Mouse (Mus musculus) lung, adult 2 months (tissue): ENCODE results near the gene Sema6b. TPM values are rescaled to one million over a fixed set of nuclear protein-coding genes. Genes with fewer than 3 reads are reported as not detected.
A peak's percentile ranks its signal among the peaks of the same experiment; 100 is the strongest.

Source experiments
- DNase-seq: peaks from one replicate; pipeline ENCODE4 v3.0.0; 2022
- H3K4me1 ChIP-seq: fragments of 200-500 bp; 2 replicates; pipeline ENCODE4 v1.6.1; 2011; ENCODE audit warnings: low read length; ENCODE audit not compliant: control insufficient read depth, insufficient read depth
- H3K4me3 ChIP-seq: fragments of 200-500 bp; replicated peaks from 2 replicates; pipeline ENCODE3; 2011; ENCODE audit warnings: low read depth, mild to moderate bottlenecking, control low read depth, low read length; ENCODE audit errors: extremely low read depth
- CTCF ChIP-seq: fragments of 200-500 bp; IDR thresholded peaks from 2 replicates; pipeline ENCODE4 v1.5.1; 2011; ENCODE audit warnings: mild to moderate bottlenecking, low read length, control low read depth; ENCODE audit not compliant: insufficient read depth
- POLR2A ChIP-seq: fragments of 200-500 bp; IDR thresholded peaks from 2 replicates; pipeline ENCODE4 v1.6.1; 2011; ENCODE audit warnings: low read depth, mild to moderate bottlenecking, control low read depth, low read length, borderline replicate concordance; ENCODE audit errors: extremely low read depth
- WGBS: fragments of 180-500 bp; shearing (Covaris S2); methylation state at CpG from one replicate; pipeline ENCODE4 v1.1.7; 2018; 5-methylcytosine and 5-hydroxymethylcytosine counted together
- polyA plus RNA-seq: library from polyadenylated mRNA; depleted of rRNA; stranded (reverse); fragments of >200 nt; gene quantifications from 2 replicates; pipeline ENCODE4 v1.2.3, GENCODE M21; 2012

The Sema6b gene
- polyA plus RNA-seq, 1 experiment = 12.5 TPM

- DNase-seq = no peak
- TF ChIP-seq CTCF (no peak), POLR2A (no peak)
- H3K4me1 ChIP-seq = 0 out of 2 replicates have a peak, but pooled peaks cover 2% of the 10 kb centered on the region
- no peak overlapping the region for H3K4me3 ChIP-seq
- 94% methylated on average over 12 of the region's 12 CpGs for WGBS
Measured at GRCm38 (mm10) chr17:56123161-56123560, 17.0 kb downstream of the Sema6b start.

- peak; percentile 34 for DNase-seq
- 25% methylated on average over 2 of the region's 2 CpGs for WGBS
- TF ChIP-seq POLR2A (peak; percentile 30; the same call in 1 of the 2 replicates), CTCF (no peak)
- peak within 1 kb of the TSS; percentile 33 for H3K4me3 ChIP-seq
- H3K4me1 ChIP-seq = 0 out of 2 replicates have a peak, but pooled peaks cover 2% of the 10 kb centered on the region
Measured at GRCm38 (mm10) chr17:56121826-56122225, 18.3 kb downstream of the Sema6b start, which contains the start of gene Lrg1. Lrg1 (minus strand) TSS chr17:56122001.

GRCm38 (mm10) chr17:56119981-56120880 is 19.9 kb downstream of the Sema6b start:
- Histone ChIP-seq H3K4me3 (peak overlapping the region; percentile 43), H3K4me1 (0 out of 2 replicates have a peak, but pooled peaks cover 2% of the 10 kb centered on the region)
- TF ChIP-seq CTCF = no peak
- TF ChIP-seq POLR2A = no peak
- 3% methylated on average over 66 of the region's 66 CpGs for WGBS
- peak; percentile 66 for DNase-seq

- WGBS = 32% methylated on average over 12 of the region's 12 CpGs
- DNase-seq = no peak
- TF ChIP-seq CTCF (no peak), POLR2A (no peak)
Measured at GRCm38 (mm10) chr17:56119431-56119830, 20.7 kb downstream of the Sema6b start.

GRCm38 (mm10) chr17:56117251-56117710 is 22.9 kb downstream of the Sema6b start, which contains the start of gene Plin5:
Plin5 (minus strand) TSS chr17:56117596.
- peak; percentile 36 for DNase-seq
- Histone ChIP-seq H3K4me3 (no peak within 1 kb of the TSS), H3K4me1 (0 out of 2 replicates have a peak, but pooled peaks cover 2% of the 10 kb centered on the region)
- 2% methylated on average over 27 of the region's 27 CpGs for WGBS
- no peak for TF ChIP-seq CTCF
- TF ChIP-seq POLR2A = no peak

More at GRCm38 (mm10) chr17:56119431-56119830, 20.7 kb downstream of the Sema6b start:
- peak overlapping the region; percentile 4 for H3K4me3 ChIP-seq
- H3K4me1 ChIP-seq = 0 out of 2 replicates have a peak, but pooled peaks cover 2% of the 10 kb centered on the region

- WGBS = 68% methylated on average over 10 of the region's 10 CpGs
- TF ChIP-seq POLR2A (no peak), CTCF (no peak)
- H3K4me3 ChIP-seq = no peak overlapping the region
- 0 out of 2 replicates have a peak, but pooled peaks cover 2% of the 10 kb centered on the region for H3K4me1 ChIP-seq
- no peak for DNase-seq
Measured at GRCm38 (mm10) chr17:56116193-56116592, 23.9 kb downstream of the Sema6b start.

- Histone ChIP-seq H3K4me3 (no peak overlapping the region), H3K4me1 (no peaks in the 10 kb centered on the region)
- TF ChIP-seq CTCF (no peak), POLR2A (no peak)
- 72% methylated on average over 3 of the region's 3 CpGs for WGBS
- no peak for DNase-seq
Measured at GRCm38 (mm10) chr17:56112743-56113142, 27.4 kb downstream of the Sema6b start.

GRCm38 (mm10) chr17:56111864-56112263 is 28.3 kb downstream of the Sema6b start:
- H3K4me1 ChIP-seq = no peaks in the 10 kb centered on the region
- peak; percentile 45 for DNase-seq
- 53% methylated on average over 5 of the region's 5 CpGs for WGBS
- no peak overlapping the region for H3K4me3 ChIP-seq
- TF ChIP-seq CTCF = peak; percentile 94
- no peak for TF ChIP-seq POLR2A

- 50% methylated on average over 1 of the region's 1 CpGs for WGBS
- Histone ChIP-seq H3K4me1 (no peaks in the 10 kb centered on the region), H3K4me3 (no peak overlapping the region)
- TF ChIP-seq CTCF = no peak
- no peak for TF ChIP-seq POLR2A
- no peak for DNase-seq
Measured at GRCm38 (mm10) chr17:56111021-56111420, 29.1 kb downstream of the Sema6b start.

- DNase-seq = no peak
- TF ChIP-seq POLR2A (no peak), CTCF (no peak)
- WGBS = 69% methylated on average over 4 of the region's 4 CpGs
- Histone ChIP-seq H3K4me3 (no peak overlapping the region), H3K4me1 (no peaks in the 10 kb centered on the region)
Measured at GRCm38 (mm10) chr17:56110571-56110970, 29.6 kb downstream of the Sema6b start.
